In genomic region chr7:49686992-49687391, GRCm38 (mm10) we compare ENCODE assay signal across 17 mouse cellular contexts. TPM values are rescaled to one million over a fixed set of nuclear protein-coding genes. Genes with fewer than 3 reads are reported as not detected.
DNase-seq lines count a peak whose midpoint lies in the region; ATAC-seq and TF ChIP-seq lines count a peak whose summit lies in the region.
"Had no signal": no experiment of that assay in that cellular context is flagged by ENCODE, and none has a peak within 500 bp of the region (broad histone marks: within the 10 kb centered on the region; RNA-seq: fewer than 3 reads in every experiment).

No protein-coding gene starts in this region.

- no peaks in the 10 kb centered on the region for H3K9me3 ChIP-seq in kidney, postnatal 0 days (replicated peaks; ENCODE audit: low read length)
- H3K9me3 ChIP-seq in midbrain, embryonic 14.5 days (ENCODE audit: control insufficient read depth, low read length) = no peaks in the 10 kb centered on the region
- H3K9me3 ChIP-seq: limb, embryonic 15.5 days; stomach, embryonic 15.5 days had no signal

- H3K4me3 ChIP-seq in kidney, postnatal 0 days (replicated peaks; ENCODE audit: low read depth, low read length) = no peak overlapping the region
- no peak overlapping the region for H3K4me3 ChIP-seq in midbrain, embryonic 14.5 days (replicated peaks; ENCODE audit: low read depth, low read length)
- H3K4me3 ChIP-seq: gastrocnemius, adult 2 months; heart, adult 2 months; limb, embryonic 15.5 days; stomach, embryonic 15.5 days had no signal

- H3K27me3 ChIP-seq in kidney, postnatal 0 days (ENCODE audit: insufficient read depth, low read length) = peaks cover 49% of the 10 kb centered on the region
- peaks cover 94% of the 10 kb centered on the region for H3K27me3 ChIP-seq in midbrain, embryonic 14.5 days (ENCODE audit: control insufficient read depth, insufficient read depth, low read length)

- WGBS in kidney, postnatal 0 days = 18% methylated on average over 11 of the region's 11 CpGs
- 4% methylated on average over 11 of the region's 11 CpGs for WGBS in midbrain, embryonic 14.5 days

- no peaks in the 10 kb centered on the region for H3K36me3 ChIP-seq in kidney, postnatal 0 days (ENCODE audit: insufficient read depth, low read length)
- H3K36me3 ChIP-seq in midbrain, embryonic 14.5 days (ENCODE audit: control insufficient read depth, insufficient read depth, low read length) = no peaks in the 10 kb centered on the region
- H3K36me3 ChIP-seq: limb, embryonic 15.5 days; stomach, embryonic 15.5 days had no signal

- TF ChIP-seq POLR2A in brain, embryonic 14.5 days (IDR thresholded peaks at IDR 0.05; ENCODE audit: borderline replicate concordance, extremely low read depth, insufficient read depth, insufficient read length, poor library complexity, severe bottlenecking) = no peak

- H3K4me2 ChIP-seq in kidney, postnatal 0 days (ENCODE audit: low read length) = no peak overlapping the region
- no peak overlapping the region for H3K4me2 ChIP-seq in midbrain, embryonic 14.5 days (ENCODE audit: low read length)
- H3K4me2 ChIP-seq: limb, embryonic 15.5 days; lung, embryonic 14.5 days; stomach, embryonic 15.5 days had no signal

- peak; percentile 23 for DNase-seq in kidney, postnatal 0 days (ENCODE audit: low spot score)
- no peak for DNase-seq in kidney, adult 9 months
- DNase-seq in brain, embryonic 14.5 days (ENCODE audit: low read depth) = peak; percentile 77
- peak; percentile 75 for DNase-seq in embryo, embryonic 10.5 days (ENCODE audit: low spot score)
- peak; percentile 61 for DNase-seq in midbrain, embryonic 14.5 days
- no peak for DNase-seq in thymus, postnatal 4 days
- DNase-seq in layer of hippocampus, adult 11-12 months (ENCODE audit: low spot score) = no peak
- DNase-seq: adrenal gland, postnatal 10 days; cerebellum, adult 9-10 months; gastrocnemius, adult 2 months; heart, adult 2 months; kidney, postnatal 10 days; layer of hippocampus, adult 9-11 months; lung, embryonic 14.5 days had no signal

- ATAC-seq in kidney, postnatal 0 days (replicated peaks; ENCODE audit: low FRiP score, low read depth) = no peak
- no peak; the same call in 1 of the 2 replicates for ATAC-seq in midbrain, embryonic 14.5 days (ENCODE audit: low FRiP score, low TSS enrichment)

- no peak for TF ChIP-seq CTCF in kidney, postnatal 0 days (IDR thresholded peaks at IDR 0.05; ENCODE audit: low read depth)
- no peak for TF ChIP-seq CTCF in brain, embryonic 14.5 days (IDR thresholded peaks at IDR 0.05; ENCODE audit: borderline replicate concordance, extremely low read depth, insufficient read depth, insufficient read length)

- H3K27ac ChIP-seq in kidney, postnatal 0 days = no peak overlapping the region
- no peak overlapping the region for H3K27ac ChIP-seq in midbrain, embryonic 14.5 days (replicated peaks; ENCODE audit: low read depth, low read length)
- H3K27ac ChIP-seq: gastrocnemius, adult 2 months; heart, adult 2 months; limb, embryonic 15.5 days; stomach, embryonic 15.5 days had no signal

- no peak overlapping the region for H3K9ac ChIP-seq in kidney, postnatal 0 days (ENCODE audit: low read depth, low read length)
- H3K9ac ChIP-seq in midbrain, embryonic 14.5 days (replicated peaks; ENCODE audit: low read length) = no peak overlapping the region
- H3K9ac ChIP-seq: limb, embryonic 15.5 days; lung, embryonic 14.5 days; stomach, embryonic 15.5 days had no signal

- H3K4me1 ChIP-seq in kidney, postnatal 0 days (replicated peaks; ENCODE audit: insufficient read depth, low read length) = no peaks in the 10 kb centered on the region
- no peaks in the 10 kb centered on the region for H3K4me1 ChIP-seq in midbrain, embryonic 14.5 days (ENCODE audit: control insufficient read depth, insufficient read depth, low read length)

RNA-seq across cellular contexts. Expression of gene Dbx1, which starts 50.3 kb away (rescaled TPM):
- not detected in 2 replicates for polyA plus RNA-seq in kidney, postnatal 0 days (2015; fragmentation: Nextera tagmentation; extraction: Ambion mirVana)
- 9.6 and 14.1 TPM in 2 replicates for polyA plus RNA-seq in brain, embryonic 14.5 days (2012; rRNA removed)
- 14.0 and 52.8 TPM in 2 replicates for polyA plus RNA-seq in midbrain, embryonic 14.5 days (2014; fragmentation: Nextera tagmentation; extraction: Ambion mirVana)
- polyA plus RNA-seq: heart, adult 2 months; heart, embryonic 16.5 days; lung, embryonic 14.5 days had no signal

Comparison
In these comparisons a context has a peak if more than half of its experiments do, and no peak if none do; other contexts are left out.
1. DNase-seq: peak in kidney, postnatal 0 days (single experiment), brain, embryonic 14.5 days (single experiment), embryo, embryonic 10.5 days (single experiment) and midbrain, embryonic 14.5 days (single experiment); none in kidney, adult 9 months (single experiment), thymus, postnatal 4 days (single experiment) and layer of hippocampus, adult 11-12 months (single experiment).
2. RNA of gene Dbx1, which starts 50.3 kb away (polyA plus RNA-seq): 14.0 to 52.8 TPM in midbrain, embryonic 14.5 days and 9.6 to 14.1 TPM in brain, embryonic 14.5 days; not detected in kidney, postnatal 0 days; every median in the first group is over 10 times any median in the second.